Mouse (Mus musculus): ENCODE measurements around the gene Larp4b. TPM values are rescaled to one million over a fixed set of nuclear protein-coding genes. Genes with fewer than 3 reads are reported as not detected.

The Larp4b gene
- polyA plus RNA-seq (2014; fragmentation: Illumina TruSeq; extraction: RNeasy Lipid Tissue Mini Kit (QIAGEN cat#74804); ENCODE audit: low replicate concordance) = 102 TPM

DNA sequence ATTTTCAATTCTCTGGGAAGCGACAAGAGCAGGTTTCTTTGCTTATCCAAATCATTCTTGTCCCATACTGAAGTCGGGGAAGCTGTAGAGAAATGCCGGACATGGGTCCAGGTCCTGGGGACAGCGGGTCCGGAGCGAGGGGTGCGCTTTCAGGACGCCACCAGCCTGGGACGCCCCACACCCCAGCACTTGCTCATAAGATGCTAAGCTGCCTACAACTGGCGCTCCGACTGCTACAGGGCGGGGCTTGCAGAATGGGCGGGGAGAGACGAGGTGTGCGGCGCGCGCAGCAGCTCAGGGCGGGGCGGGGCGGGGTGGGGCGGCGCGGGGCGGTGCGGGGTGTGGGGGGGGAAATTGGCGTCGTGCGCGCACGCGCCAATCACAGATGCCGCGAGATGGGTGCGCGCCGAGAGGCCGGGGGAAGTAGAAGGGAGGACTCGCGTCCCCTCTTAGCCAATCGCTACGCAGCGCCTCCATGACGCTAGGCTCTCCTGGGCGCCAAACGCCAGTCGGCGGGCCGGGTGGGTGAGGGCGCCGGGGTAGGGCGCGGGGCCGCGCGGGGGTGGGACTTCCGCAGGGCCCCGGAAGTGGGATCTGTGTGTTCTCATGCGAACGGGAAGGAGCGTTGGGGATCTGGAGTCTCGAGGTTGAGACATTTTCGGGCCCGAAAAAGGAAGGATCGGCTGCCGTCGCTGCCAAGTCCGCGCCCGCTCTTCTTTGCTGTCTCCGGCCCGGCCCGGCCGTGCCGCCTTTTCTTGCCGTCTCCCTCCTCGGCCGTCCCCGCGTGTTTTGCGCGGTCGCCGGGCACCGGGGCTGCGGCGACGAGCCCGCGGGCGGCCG, at the start of gene Larp4b:
Larp4b (plus strand) TSS at position 566 of the 840 bp plus-strand sequence.

Other genes with a start within 250 kb of the Larp4b start
- 25.7 TPM for gene Wdr37, start 222.0 kb upstream of the Larp4b start, polyA plus RNA-seq (2014; fragmentation: Illumina TruSeq; extraction: RNeasy Lipid Tissue Mini Kit (QIAGEN cat#74804); ENCODE audit: low replicate concordance)
- 116 TPM for gene Idi1, start 208.4 kb upstream of the Larp4b start, polyA plus RNA-seq (2014; fragmentation: Illumina TruSeq; extraction: RNeasy Lipid Tissue Mini Kit (QIAGEN cat#74804); ENCODE audit: low replicate concordance)
- gene Gm9745, start 145.7 kb upstream of the Larp4b start, polyA plus RNA-seq (2014; fragmentation: Illumina TruSeq; extraction: RNeasy Lipid Tissue Mini Kit (QIAGEN cat#74804); ENCODE audit: low replicate concordance) = not detected
- gene Idi2, start 141.0 kb upstream of the Larp4b start, polyA plus RNA-seq (2014; fragmentation: Illumina TruSeq; extraction: RNeasy Lipid Tissue Mini Kit (QIAGEN cat#74804); ENCODE audit: low replicate concordance) = not detected
- gene Gtpbp4, start 97.8 kb upstream of the Larp4b start, polyA plus RNA-seq (2014; fragmentation: Illumina TruSeq; extraction: RNeasy Lipid Tissue Mini Kit (QIAGEN cat#74804); ENCODE audit: low replicate concordance) = 47.6 TPM
- gene Dip2c, start 182.6 kb downstream of the Larp4b start, polyA plus RNA-seq (2014; fragmentation: Illumina TruSeq; extraction: RNeasy Lipid Tissue Mini Kit (QIAGEN cat#74804); ENCODE audit: low replicate concordance) = 4.6 TPM